Mouse (Mus musculus): ENCODE results near the gene Zfx.

Zfx gene

GRCm38 (mm10) chrX:94060751-94061150 lies 62.8 kb downstream of the Zfx start:
- DNase-seq (ENCODE audit: extremely low spot score): no peak

GRCm38 (mm10) chrX:94058748-94059147 lies 64.8 kb downstream of the Zfx start:
- peak; percentile 12 for DNase-seq (ENCODE audit: extremely low spot score)

DNA sequence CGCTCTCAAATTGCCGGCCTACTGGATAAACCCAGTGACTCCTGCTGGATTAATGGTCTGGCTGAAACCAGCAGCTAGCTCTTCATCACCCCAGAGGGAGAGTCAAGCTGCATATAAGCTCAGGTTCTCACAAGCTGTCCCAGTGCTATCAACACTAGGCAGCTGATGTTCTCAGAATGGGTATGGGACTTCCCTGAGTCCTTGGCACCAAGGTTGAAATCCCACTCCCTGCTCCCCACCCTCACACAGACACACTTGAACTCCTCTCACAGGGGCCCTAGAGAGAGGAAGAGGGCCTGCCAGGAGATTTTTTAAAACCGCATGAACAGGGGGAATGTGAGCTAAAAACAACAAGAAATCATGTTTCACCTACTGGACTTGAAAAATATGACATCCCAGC lies 74.5 kb downstream of the Zfx start:
- no peak for DNase-seq (ENCODE audit: extremely low spot score)

DNA sequence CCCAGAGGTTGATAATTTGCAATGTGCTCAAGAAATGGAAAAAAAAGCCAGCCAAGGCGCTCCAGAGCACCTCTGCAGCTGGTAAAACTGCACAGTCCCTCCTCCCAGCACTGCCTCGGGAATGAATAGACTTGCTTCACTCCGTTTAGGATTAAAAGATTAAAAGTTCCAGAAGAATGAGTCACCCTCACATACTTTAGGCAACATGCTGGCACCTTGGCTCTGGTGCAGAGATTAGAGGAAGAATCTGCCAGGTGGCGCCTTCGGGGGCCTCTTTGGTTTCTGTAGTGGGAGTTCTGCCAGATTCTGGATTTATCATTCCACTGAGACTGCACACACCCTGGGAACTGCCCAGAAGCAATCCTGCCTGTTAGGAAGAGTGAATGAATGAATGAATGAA lies 75.5 kb downstream of the Zfx start:
- DNase-seq (ENCODE audit: extremely low spot score): no peak

DNA sequence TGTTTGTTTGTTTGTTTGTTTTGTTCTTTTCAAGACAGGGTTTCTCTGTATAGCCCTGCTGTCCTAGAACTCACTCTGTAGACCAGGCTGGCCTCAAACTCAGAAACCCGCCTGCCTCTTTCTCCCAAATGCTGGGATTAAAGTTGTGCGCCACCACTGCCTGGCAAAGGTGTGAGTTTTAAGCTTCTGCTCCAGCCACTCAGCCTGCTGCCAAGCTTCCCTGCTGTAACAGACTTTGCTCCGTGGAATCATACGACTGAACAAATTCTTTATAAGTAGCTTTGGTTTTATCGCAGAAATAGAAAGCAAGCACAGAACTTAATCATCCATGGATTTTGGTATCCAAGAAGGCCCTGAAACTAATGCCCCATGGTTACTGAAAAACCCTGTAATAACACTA lies 76.1 kb downstream of the Zfx start:
- DNase-seq (ENCODE audit: extremely low spot score): no peak

GRCm38 (mm10) chrX:94032937-94033336 lies 90.6 kb downstream of the Zfx start:
- DNase-seq (ENCODE audit: extremely low spot score): peak; percentile 27

DNA sequence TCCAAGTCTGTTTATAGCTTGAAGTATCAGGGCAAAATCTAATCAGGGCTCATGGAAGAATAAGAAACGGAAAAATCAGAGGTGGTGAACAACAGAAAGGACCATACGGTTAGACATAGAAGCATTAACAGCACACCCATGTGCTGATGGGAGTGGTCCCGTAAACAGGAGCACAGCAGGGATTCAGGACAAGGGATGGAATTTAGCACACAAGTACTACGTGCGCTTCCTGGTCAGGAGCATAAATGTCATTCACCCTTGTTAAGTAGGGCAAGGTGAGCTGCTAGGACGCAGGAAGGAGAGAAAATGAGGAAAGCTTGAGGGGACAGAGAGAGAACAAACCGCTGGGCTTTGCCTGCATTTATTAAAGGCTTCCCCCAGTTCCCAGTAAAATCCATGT lies 93.4 kb downstream of the Zfx start:
- no peak for DNase-seq (ENCODE audit: extremely low spot score)

Data from embryo, embryonic 9.5 days (tissue).